Mouse (Mus musculus): ENCODE data around the gene Lmntd1.

Gene Lmntd1

DNA sequence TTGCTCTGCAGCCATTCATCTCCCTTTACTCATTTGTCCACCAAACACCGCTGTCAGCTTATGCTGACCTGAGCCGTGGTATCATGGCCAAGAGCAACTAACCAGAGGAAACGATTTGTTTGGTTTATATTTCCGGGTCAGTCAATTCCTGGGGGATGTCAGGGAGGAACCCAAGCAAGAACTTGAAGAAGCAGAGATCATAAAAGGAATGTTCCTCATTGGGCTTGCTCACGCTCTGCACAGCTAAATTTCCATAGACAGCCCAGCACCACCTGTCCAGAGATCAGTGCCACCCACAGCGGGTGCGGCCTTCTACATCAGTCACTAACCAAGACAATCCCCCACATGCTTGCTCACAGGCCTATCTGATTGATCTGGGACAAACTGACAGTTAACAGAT lies at the start of gene Lmntd1:
Gene Lmntd1 (minus strand): TSS at position 101 of the 400 bp plus-strand sequence.
- in situ Hi-C loops (cut with MboI; ENCODE audit: low sequenced_read_pairs): no loop called here

DNA sequence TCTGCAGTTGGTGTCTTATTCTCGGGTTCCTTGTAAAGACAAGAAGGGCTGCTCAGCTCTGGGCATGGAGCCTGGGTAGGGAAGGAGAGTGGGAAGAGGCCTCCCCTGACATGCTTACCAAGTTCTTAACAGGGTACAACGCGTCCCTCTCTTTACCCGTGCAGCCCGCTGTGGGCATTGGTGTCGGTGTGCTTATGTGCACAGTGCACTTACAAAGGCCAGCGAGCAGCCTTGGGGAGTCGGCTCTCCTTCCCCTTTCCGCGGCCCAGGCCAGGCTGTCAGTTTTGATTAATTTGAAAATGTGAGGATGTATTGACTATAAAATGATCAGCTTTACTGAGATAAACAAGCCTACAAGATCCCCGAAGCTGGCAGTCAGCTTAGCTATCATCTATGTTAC lies 46.8 kb upstream of the Lmntd1 start:
- in situ Hi-C loops (cut with MboI; ENCODE audit: low sequenced_read_pairs): no loop called here

DNA sequence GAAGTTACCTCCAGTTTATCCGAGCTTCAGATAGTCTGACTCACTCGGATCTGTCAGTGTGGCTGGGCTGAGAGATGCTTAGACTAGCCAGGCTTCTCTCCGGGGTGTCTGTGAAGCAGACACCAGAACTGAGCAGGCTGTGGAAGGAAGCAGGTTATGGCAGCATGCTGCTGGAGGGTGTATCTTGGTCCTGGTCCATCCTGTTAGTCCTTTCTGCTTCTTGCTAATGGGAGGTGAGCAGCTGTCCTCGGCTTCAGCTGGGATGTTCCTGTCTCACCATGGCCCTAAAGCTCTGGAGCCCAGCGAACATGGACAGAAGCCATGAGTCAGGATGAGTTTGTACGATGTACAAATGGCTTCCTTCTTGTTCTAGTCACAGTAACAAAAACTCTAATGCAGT lies 45.0 kb upstream of the Lmntd1 start:
- in situ Hi-C loops (cut with MboI; ENCODE audit: low sequenced_read_pairs): no loop called here

DNA sequence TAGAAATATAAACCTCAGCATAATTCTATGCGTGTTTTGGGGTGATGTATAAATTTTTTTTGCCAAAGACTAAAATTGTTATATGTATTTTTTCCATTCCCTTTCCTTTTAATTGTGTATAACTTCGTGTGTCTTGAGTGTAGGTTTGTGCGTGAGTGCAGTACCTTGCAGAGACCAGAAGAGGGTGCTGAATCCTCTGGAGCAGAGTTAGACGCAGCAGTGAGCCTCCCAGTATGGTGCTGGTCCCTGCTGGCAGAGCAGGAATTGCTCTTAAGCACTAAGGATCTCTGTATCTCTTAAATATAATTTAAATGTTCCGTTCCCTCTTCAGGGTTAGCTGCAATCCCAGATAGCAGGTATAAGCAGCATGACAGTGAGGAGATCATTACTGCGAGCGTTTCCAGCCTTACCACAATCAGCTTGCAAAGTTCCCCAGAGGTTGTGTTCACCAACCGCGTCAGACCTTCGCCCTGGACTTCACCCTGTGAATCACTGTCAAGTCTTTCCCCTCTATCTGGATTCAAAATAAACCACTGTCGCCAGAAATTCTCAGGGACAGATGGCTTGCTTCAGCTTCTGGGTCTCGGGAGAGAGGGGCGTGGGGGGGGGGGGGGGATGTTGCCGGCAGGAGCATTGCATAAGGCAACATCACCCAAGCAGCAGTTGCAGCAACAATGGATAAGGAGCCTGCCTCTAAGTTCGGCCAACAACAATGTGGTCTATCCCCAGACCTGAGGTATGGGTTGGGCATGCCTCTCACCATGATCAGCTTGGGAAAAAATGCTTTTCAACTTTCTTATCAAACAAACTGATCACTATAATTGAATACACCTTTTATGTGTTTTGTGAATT lies 42.8 kb upstream of the Lmntd1 start:
- in situ Hi-C loops (cut with MboI; ENCODE audit: low sequenced_read_pairs): no loop called here

DNA sequence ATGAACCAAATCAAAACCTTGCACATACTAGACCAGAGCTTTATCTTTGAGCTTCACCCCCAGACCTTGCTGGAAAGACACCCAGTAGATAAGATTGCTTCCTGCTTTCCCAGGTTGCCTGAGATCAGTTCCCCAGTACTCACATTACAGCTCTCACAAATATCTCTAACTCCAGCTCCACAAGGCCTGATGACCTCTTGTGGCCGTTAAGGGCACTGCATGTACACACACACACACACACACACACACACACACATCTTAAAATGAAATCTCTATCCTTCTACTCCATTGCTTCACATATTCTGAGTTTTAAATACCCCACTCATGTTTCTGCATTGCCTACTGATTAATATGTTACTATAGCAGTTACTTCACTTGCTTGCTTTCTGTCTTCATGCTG lies 41.6 kb upstream of the Lmntd1 start:
- in situ Hi-C loops (cut with MboI; ENCODE audit: low sequenced_read_pairs): no loop called here

DNA sequence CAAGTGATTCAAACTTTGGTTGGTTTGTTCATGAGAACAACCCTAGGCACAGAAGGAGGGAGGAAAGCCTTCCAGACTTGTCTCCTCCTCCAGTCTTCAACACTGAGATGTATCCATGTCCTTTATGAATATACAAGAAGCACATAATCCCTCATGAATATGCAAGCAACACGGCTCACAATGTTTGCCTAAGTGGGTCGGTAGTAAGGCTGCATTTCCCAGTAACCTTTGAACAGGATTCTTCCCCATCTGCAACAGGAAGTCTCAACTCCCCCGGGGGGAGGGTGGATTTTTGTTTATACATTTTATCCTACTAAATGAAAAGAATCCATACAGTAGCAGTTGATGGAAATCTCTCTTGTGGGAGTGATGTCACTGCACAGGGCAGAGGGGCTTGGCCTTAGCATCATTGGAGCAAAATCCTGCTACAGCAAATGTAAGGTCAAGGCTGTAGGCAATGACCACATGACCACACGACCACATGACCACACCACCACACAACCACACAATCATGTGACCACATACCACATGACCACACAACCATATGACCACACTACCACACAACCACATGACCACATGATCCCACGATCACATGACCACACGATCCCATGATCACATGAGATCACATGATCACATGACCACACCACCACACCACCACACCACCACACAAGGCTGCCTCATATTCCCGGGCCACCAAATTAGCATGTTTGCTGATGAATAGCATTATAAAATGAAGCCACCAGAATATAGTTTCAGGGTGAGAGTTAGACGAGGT lies 40.1 kb upstream of the Lmntd1 start:
- in situ Hi-C loops (cut with MboI; ENCODE audit: low sequenced_read_pairs): no loop called here

DNA sequence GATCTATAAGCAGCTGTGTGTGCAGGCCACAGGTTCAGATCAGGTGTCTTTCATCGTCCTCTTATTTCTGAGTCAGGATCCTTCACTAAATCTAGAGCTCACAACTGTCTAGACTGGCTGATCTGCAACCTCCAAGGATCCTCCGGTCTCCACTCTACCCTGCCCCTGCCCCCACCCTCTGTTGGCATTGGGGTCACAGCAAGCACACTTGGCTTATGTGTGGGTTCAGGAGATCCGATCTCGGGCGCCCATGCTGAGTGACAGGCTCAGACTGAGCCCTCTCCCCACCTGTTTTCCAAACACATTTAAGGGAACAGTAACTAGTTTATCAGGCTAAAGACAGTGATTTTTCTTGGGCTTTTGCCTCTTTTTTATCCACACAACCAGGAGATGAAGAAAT lies 39.5 kb upstream of the Lmntd1 start:
- in situ Hi-C loops (cut with MboI; ENCODE audit: low sequenced_read_pairs): no loop called here

DNA sequence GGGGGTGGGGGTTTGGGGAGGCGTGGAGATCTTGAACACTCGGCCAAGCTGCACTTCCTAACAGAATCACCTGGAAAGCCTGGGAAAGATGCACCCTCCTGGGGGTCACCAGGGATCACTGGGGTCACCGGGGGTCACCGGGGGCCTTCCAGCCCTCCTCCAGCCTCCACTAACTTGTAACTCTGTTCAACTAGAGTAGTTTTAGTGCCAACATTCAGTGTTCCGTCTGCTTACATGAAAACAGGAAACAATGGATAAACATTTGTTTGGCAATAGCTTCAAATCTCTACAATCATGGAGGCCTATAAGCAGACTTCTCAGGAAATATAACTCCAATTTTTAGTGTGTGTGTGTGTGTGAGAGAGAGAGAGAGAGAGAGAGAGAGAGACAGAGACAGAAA lies 38.9 kb upstream of the Lmntd1 start:
- in situ Hi-C loops (cut with MboI; ENCODE audit: low sequenced_read_pairs): no loop called here

DNA sequence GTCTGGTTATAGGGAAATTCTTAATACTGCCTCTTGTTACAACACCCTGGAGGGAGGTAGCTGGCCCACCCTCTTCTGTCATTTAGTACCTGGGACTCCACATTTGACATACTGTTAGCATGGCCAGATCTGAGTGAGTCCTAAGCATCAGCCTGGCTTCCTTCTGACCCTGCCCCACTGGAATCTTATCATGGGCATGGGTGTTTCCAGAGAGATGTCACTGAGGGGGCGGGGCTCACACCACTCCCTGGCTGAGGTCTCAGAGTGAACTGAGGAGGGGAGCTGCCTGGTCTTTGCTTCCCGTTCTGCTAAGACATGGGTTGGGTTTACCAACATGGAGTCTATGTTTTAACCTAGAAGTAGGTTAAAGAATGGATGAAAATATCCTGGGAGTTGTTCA lies 37.9 kb upstream of the Lmntd1 start:
- in situ Hi-C loops (cut with MboI; ENCODE audit: low sequenced_read_pairs): no loop called here

DNA sequence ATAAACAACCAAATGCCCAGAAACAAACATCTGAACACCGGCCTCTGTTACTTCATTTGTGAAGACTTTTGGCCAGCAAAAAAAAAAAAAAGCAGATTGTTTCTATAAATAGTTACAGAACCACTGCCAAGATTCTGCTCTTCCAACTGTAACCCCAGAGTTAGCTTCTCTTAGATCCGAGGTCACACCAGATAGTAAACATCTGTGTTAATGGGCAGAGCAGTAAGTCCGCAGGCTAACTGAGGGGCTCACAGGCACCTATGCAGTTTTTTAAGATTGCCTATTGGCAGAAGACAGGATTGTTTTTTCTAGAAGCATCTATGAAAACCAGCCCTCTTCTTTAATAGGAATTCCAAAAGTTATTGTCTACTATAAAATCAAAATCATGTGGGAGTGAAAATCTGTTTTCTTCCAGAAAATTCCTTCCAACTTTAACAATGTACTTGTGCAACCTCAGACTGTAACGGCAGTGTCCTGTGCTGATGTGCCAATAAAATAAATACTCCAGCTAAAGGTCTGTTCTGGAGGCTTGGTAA lies 26.9 kb upstream of the Lmntd1 start:
- in situ Hi-C loops (cut with MboI; ENCODE audit: low sequenced_read_pairs): no loop called here

DNA sequence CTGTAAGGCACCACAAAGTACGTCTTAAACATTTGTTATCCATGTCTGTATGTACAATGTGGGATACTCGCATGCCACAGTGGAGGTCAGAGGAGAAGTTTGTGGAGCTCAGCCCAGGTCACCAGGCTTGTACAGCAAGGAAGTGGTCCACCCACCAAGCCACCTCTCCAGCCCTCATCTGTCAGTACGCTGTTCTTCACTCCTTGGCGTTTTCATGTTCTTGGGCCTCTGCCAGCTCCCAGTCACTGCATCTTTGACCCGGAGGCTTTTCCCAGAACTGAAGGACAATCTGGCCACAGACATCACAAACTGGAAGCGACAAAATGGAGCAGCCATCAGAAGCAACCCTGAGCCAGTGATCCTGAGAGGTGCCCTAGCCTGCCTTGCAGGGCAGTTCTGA lies 24.1 kb upstream of the Lmntd1 start:
- in situ Hi-C loops (cut with MboI; ENCODE audit: low sequenced_read_pairs): no loop called here

DNA sequence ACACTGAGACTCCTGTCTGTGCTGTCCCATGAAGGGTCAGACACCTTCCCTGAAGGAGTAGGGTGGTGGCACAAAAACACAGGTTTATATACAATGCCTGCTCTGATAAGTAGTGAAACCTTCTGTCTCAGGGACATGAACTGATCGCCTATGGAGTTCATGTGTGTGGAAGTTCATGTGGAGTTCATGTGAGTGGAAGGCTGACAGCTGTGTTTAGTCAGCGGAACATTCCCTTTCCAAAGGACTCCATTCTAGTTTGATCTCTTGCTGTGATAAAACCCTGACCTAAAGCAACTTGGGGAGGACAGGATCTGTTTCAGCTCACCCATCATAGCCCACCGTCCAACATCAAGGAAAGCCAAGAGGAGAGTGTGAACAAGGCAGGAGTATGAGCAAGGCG lies 22.6 kb upstream of the Lmntd1 start:
- in situ Hi-C loops (cut with MboI; ENCODE audit: low sequenced_read_pairs): no loop called here

DNA sequence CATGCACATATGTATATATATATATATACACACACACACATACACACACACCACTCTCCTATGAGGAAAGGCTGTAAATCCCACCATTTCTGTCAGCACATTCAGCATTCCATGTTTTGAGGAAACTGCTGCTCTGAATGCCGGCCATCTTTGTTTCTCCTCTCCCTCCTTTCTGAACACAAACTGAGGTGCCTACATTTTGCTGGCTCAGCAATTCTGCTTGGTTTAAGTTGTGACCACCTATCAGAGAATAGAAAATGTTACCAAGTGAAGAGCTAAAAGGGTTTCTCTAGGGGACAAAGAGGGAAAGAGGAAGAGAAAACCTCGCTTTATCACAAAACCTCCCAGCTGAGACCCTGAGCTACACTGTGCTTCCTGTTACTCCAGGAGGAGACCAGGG lies 20.3 kb upstream of the Lmntd1 start:
- in situ Hi-C loops (cut with MboI; ENCODE audit: low sequenced_read_pairs): no loop called here

DNA sequence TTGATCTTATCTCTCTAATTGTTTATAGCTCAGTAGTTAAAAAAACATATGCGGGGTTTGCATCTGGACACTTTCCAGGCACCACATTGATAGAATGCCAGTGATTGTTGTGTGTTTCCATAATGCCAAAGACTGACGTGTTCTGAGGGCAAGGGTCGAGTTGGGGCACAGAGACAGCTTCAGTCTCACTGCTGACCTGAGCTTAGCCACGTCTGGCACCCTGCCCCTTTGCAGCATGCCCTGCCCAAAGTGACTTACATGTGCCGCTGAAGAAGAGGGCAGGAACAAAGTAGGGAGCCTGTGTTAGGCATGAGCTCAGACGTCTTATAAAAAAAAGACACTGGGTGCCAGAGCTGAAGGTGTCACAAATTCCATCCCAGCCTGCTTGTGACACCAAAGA lies 16.1 kb upstream of the Lmntd1 start:
- in situ Hi-C loops (cut with MboI; ENCODE audit: low sequenced_read_pairs): no loop called here

DNA sequence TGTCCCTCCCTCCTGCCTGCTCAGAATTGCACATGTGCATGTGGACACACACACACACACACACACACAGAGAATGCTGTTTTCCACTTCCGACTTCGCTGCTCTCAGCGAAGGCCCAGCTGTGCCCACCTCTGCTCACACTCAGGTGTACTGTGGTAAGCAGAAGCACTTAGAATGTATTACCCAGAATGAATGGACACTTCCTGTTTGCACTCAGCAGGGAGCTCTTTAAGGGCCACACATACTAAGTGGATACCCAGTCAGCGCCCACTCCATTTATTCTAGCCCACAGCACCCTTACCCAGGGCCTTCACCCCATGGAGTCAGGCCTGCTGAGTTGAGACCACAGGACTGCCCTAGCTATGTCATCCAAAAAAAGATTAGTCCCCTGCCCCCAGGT lies 9.0 kb upstream of the Lmntd1 start:
- in situ Hi-C loops (cut with MboI; ENCODE audit: low sequenced_read_pairs): no loop called here

DNA sequence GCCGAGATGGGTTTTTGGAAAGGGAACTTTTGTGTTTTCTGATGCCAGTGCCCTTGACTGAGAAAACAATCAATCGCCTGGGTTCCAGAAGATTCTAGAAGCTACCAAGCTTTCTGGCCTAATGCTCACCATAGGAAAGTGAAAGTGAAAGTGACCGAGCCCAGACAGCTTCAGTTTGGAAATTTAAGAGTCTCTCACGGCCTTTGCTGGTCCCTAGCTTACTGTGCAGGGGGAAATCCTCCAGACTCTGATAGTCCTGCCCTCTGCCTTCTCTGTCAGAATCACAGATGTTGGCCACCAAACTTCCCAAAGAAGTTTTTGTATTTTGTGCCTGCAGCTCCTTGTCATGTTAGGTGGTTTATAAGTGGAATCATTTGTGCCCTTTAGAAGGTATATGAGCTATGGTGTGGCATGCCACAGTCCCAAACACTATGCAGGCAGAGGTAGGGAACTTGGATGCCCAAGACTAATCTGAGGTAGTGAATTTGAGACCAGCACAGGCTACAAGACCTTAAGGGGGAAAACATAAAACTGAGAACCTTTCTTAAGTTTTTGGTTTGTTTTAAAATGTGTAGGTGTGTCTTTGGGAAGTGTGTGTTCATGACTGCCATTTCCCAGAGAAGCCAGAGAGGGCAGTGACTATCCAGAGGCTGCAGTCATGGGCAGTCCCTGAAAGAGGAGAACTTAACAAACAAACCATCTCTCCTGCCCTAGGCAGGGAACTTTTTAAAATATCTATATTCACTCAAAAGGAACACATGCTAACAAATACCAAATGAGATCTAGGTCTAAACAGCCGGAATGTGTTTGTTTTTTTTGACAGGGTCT lies 2.5 kb upstream of the Lmntd1 start:
- in situ Hi-C loops (cut with MboI; ENCODE audit: low sequenced_read_pairs): no loop called here

DNA sequence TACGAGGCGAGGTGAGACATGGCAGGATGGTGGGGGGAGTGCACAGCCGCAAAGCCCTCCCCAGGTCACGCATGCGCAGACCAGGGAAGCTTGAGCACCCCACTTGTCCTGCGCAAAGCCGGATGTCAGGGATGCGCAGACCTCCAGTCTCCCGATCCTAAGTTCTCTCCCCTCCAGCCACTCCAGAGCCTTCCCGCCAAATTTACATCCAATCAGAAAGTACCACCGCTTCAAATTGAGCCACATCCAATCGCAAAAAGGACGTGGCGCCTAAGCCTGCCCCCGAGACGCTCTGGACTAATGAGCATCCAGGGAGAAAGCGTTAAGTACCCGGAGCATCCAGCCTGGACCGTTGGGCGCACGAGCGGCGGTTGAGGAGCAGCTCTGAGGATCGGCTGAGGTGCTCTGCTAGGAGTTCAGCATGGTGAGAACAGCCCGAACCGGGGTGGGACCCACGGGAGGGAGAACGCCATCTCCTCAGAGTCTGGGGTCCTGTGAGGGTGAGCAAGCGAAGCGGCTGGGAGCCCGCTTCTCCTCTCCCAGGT lies 1.6 kb upstream of the Lmntd1 start, which contains the start of gene Tuba3b:
Gene Tuba3b (plus strand): TSS at position 92 of the 545 bp plus-strand sequence.
- in situ Hi-C loops (cut with MboI; ENCODE audit: low sequenced_read_pairs): no loop called here

DNA sequence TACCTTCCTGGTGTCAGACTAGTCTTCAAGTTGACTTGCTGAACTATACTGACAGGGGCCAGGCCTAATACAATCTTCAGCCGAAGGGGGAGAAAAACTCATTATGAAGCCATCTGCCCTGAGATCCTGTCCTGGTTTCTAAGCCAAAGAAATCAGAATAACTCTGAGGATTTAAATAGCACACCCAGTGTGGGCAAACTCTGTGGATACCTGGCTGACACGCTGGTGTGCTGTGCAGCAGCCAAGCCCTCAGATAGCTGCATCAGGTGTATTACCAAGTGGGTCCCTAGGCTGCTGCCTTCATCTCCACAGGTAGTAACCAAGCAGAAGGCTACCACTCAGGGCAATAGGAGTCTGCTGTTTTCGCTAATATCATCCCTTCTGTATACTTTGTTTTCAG lies 1.5 kb downstream of the Lmntd1 start:
- in situ Hi-C loops (cut with MboI; ENCODE audit: low sequenced_read_pairs): no loop called here

DNA sequence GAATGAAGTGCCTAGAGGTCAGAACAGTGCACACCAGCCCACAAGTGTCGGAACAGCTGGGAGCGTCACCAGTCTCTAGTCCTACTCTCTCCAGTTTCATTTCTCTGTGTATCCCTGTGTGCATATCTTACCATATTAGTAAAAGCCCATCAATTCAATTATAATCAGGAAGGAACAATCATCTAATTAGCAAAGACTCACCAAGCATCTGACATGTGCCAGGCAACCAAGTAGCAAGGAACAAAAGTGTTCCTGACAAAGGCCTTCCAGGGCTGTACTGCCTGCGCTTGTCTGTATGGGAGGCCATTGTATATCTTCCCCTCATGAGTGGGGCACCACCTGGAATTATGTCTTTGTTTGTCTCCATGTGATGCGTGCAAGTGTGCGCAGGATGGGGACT lies 3.2 kb downstream of the Lmntd1 start:
- in situ Hi-C loops (cut with MboI; ENCODE audit: low sequenced_read_pairs): no loop called here

DNA sequence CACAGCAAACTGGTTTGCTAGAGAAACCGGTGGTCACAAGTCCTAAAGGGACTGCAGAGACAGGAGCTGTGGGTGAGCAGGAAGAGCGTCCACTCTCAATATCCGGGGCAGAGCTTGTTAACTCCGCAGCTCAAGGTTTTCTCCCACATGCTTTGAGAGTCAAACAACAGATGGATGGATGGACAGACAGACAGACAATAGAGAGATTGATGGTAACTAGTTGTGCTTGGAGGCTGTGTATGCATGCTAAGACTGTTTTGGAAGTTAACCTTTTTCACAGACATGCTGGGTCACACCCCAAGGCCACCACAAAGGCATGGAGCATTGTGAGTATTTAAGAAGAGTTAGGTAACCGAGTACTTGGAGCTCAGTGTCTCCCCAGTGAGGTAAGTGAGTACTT lies 5.4 kb downstream of the Lmntd1 start:
- in situ Hi-C loops (cut with MboI; ENCODE audit: low sequenced_read_pairs): no loop called here

DNA sequence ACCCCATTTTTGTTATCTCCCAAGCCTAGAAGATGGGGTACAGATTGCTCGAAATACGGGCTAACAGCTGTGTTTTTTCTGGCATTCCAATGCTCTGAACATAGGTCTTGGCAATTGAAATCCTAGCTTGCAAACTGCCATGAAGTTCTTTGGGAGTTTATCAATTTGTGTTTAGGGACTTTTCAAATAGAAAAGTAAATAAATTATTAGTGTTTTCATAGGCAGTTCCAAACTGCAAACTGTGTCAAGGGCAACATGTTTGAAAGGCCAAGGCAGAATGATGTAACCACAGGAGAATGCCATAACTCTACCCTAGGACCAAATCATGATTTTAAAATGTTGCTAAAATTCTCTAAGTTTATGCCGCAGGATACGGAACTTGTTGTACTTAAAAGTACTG lies 6.4 kb downstream of the Lmntd1 start:
- in situ Hi-C loops (cut with MboI; ENCODE audit: low sequenced_read_pairs): no loop called here

Data from CH12F3 (cell line).